Mouse (Mus musculus) kidney, adult 9 months (tissue): ENCODE measurements around the gene Pdzrn3.
A peak's percentile ranks its signal among the peaks of the same experiment; 100 is the strongest.

Source experiments
- DNase-seq: peaks from one replicate; pipeline ENCODE4 v3.0.0; 2022

Pdzrn3 gene

DNA sequence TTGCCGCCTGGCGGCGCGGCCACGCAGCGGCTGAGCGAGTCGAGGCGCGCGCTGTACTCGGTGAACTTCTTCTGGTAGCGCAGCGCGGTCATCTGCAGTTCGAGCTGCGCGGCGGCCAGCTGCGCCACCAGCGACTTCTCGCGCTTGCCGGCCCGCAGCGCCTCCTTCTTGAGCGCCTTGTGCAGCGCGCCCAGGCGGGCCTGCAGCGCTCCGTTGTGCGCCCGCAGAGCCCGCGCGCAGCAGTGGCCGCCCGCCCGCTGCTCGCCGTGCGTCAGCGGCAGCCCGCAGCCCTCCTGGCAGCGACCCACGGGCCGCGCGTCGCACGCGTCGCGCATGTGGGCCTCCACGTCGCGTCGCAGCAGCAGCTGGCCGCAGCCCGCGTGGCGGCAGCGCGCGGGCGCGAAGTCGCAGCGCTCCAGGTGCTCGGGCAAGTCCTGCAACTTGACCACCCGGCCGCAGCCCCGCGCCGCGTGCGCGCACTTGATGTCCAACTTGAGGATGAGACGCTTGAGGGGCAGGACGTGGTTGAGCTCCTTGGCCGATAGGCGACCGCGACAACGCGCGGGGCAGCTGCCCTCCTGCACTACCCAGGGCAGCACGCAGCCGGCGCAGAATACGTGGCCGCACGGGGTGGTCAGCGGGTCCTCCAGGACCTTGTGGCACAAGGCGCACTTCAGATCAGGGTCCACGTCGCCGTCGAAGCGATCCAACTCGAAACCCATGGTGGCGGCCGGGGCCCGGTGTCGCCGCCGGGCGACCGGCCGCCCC, at the start of gene Pdzrn3:
Gene Pdzrn3 (minus strand): TSS at position 731 of the 768 bp plus-strand sequence.
- DNase-seq, result peak; percentile 60

DNA sequence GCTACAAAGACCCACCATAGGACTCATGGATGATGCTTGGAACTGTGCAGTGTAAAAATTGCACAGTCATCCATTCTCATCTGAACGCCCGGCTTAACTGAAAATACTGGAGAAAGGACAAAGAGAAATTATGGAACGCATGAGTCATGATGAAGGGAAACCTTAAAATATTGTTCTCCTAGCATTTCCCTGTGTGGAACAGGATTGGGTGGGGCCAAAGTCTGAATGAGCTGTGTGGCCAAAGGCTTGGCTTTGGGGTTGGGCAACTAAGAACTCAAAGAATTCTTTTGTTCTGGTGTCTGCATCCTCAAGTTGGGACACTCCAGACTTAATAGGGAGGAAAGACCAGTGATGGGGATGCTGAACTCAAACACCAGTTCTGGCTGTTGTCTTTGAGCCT, 49.6 kb upstream of the Pdzrn3 start:
- DNase-seq, result no peak

GRCm38 (mm10) chr6:101426301-101426700, 48.6 kb upstream of the Pdzrn3 start:
- DNase-seq, result no peak

- DNase-seq, result no peak
These were observed 44.6 kb upstream of the Pdzrn3 start for GRCm38 (mm10) chr6:101422084-101422954.

GRCm38 (mm10) chr6:101418213-101418612, 40.5 kb upstream of the Pdzrn3 start:
- DNase-seq, result no peak

- DNase-seq, result no peak
These were observed 34.0 kb upstream of the Pdzrn3 start for GRCm38 (mm10) chr6:101411701-101412100.

- DNase-seq, result no peak
These were observed 33.4 kb upstream of the Pdzrn3 start for GRCm38 (mm10) chr6:101411064-101411463.

- DNase-seq, result no peak
These were observed 19.0 kb upstream of the Pdzrn3 start for GRCm38 (mm10) chr6:101396711-101397110.

DNA sequence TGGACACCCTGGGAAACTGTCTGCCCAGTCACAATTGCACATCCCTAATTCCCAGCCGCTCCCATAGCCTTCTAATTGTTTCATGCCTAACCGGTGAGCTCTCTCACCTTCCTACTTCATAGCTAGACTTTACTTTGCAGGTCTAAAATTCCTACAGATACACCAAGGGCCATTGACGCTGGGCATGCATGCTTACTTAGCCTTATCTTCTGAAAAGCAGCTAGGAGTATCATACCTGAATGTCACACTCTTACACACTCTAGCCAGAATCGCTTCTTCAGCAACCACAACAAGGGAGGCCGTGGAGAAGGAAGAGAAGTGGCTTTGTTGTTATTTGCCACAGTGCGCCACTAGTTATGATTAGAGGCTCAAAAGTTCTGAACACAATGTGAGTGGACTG, 18.2 kb upstream of the Pdzrn3 start:
- no peak for DNase-seq

- no peak for DNase-seq
These were observed 15.1 kb upstream of the Pdzrn3 start for GRCm38 (mm10) chr6:101392801-101393117.

GRCm38 (mm10) chr6:101392107-101392800, 14.6 kb upstream of the Pdzrn3 start:
- DNase-seq, result no peak

DNA sequence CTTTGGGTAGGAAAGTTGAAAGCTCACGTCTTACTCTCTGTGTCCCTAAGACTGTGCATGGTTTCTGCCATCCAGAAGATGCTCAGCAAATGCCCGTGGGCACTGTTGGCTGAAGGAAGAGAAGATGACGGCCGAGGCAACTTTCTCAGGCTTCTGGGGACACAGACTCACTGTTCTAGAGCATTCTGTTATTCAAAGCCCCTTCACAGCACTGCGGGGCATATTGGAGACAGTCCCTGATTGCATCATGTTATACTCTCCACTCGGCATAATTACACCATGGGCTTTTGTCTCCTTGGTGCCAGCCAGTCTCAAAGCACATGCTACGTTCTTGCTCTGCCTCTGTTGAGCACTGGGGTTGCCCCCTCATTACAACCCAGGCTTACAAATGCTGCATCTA, 7.8 kb upstream of the Pdzrn3 start:
- DNase-seq, result no peak

DNA sequence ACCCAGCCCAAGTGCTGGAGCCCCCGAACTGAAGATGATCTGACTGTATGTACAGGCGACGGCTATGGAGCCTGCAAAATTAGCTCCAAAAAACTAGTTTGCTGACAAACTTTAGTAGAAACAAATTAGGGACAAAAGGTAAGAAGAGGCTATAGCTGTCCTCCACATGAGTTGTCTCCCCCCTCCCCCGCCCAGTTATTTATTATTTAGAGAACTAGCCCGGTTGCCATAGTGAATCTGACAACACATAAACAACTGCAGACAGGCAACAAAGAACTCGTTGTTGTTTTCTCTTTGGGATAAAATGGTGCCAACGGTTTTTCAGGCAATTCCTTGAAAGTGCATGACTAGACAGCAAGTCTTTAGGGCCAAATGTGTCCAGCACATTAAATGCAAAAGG, 7.3 kb upstream of the Pdzrn3 start:
- DNase-seq, result no peak

- no peak for DNase-seq
These were observed 6.8 kb upstream of the Pdzrn3 start for GRCm38 (mm10) chr6:101384476-101384875.

DNA sequence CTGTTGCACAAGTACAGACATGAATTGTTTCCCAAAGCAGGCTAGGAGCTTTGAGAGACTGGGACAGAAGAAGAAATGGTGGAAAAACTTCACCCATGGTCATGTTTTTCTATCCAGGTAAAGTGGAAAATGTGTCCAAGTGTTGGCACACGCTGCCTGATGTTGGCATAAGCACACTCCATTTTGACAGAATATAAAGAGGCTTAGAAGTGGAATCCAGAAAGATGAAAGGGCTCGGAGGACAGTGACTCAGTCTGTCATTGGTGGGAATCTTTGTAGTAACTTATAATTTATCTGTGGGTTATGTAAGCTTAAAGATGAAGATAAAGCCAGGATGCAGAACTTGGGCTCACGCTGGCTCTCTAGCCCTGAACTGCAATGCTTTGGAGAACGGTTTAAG, 5.2 kb upstream of the Pdzrn3 start:
- DNase-seq, result no peak

DNA sequence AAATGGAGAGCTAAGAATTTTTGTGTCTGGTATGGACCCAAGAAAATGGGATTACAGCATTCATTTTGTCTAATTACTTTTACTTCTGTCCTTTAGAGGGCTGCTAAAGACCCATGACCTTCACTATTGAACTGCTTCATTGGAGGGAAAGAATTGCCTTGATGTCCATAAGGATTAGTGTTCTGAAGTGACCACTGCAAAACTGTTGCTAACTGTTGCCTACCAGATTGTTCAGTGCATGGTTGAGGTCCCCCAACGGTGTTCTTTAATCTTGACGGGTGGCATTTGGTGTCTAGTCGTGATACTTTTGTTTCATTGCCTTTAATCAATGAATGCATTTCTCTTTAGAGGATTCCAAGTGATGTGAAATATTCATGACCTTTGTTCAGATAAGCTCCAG, 1.8 kb upstream of the Pdzrn3 start:
- DNase-seq, result no peak

GRCm38 (mm10) chr6:101377935-101378609, 375 bp upstream of the Pdzrn3 start:
- peak; percentile 82 for DNase-seq

- peak; percentile 32 for DNase-seq
These were observed 1.1 kb downstream of the Pdzrn3 start for GRCm38 (mm10) chr6:101376511-101377166.

DNA sequence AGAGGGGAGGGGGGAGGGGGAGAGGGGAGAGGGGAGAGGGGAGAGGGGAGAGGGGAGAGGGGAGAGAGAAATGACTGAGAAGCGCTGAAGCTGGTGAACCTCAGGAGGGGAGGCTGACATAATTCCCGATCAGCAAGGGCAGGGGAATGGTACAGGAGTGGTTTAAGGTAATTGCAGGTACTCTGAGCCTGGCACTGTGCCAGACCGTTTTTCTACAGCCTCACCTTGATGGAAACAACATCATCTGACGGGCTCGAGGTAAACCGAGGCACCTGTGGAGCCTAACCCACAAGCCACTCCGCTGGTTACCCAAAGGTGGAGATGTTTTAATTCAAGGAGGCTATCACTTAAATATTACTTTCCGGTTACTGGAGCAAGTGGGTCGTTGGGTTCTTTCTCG, 1.6 kb downstream of the Pdzrn3 start:
- no peak for DNase-seq

- DNase-seq, result peak; percentile 90
These were observed 3.0 kb downstream of the Pdzrn3 start for GRCm38 (mm10) chr6:101374721-101375120.

DNA sequence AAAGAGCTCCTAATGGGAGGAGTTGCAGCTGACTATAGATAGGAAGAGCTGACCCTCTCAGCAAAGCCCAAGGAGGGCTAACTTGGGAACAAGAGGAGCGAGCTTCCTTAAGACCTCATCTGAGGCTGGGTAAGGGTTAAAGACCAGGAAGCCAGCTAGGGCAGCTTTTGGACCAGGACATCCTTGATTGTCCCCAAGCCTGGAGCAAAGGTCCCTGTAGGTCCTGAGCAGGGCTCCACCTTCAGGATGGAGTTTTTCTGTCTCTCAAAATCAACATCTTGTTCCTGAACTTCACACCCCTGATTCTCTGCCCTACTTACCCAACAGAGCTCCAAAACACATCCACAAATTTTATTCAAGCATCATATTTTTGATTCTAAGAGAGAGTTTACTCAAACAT, 3.5 kb downstream of the Pdzrn3 start:
- peak; percentile 57 for DNase-seq

GRCm38 (mm10) chr6:101372982-101373381, 4.7 kb downstream of the Pdzrn3 start:
- DNase-seq, result no peak
